In genomic region chr12:106006218-106006617, GRCm38 (mm10) we compare ENCODE assay signal across 25 mouse cellular contexts. TPM values are rescaled to one million over a fixed set of nuclear protein-coding genes. Genes with fewer than 3 reads are reported as not detected.
DNase-seq lines count a peak whose midpoint lies in the region; ATAC-seq lines count a peak whose summit lies in the region.
"Had no signal": no experiment of that assay in that cellular context is flagged by ENCODE, and none has a peak within 500 bp of the region (broad histone marks: within the 10 kb centered on the region; RNA-seq: fewer than 3 reads in every experiment).

No protein-coding gene starts in this region.

- no peak overlapping the region for H3K9ac ChIP-seq in liver, embryonic 13.5 days
- no peak overlapping the region for H3K9ac ChIP-seq in midbrain, embryonic 16.5 days (ENCODE audit: low read depth, low read length)
- H3K9ac ChIP-seq: forebrain, embryonic 12.5 days; heart, embryonic 15.5 days; hindbrain, embryonic 14.5 days; lung, embryonic 15.5 days had no signal

- ATAC-seq in erythroblast, adult 5-6 weeks (replicated peaks; ENCODE audit: low FRiP score, poor library complexity, severe bottlenecking): no peak
- ATAC-seq in liver, embryonic 13.5 days (ENCODE audit: low read depth): peak; percentile 53
- ATAC-seq in megakaryocyte-erythroid progenitor cell, adult 5-6 weeks (replicated peaks; ENCODE audit: low FRiP score, low TSS enrichment, poor library complexity, severe bottlenecking): peak; percentile 64
- ATAC-seq in midbrain, embryonic 16.5 days: no peak
- ATAC-seq: activated CD4-positive, CD25-positive, alpha-beta regulatory T cell, adult 4 months; inflammation-experienced regulatory T-cells, adult 6 months; Patski had no signal

- H3K27ac ChIP-seq in liver, embryonic 13.5 days: peak overlapping the region; percentile 54
- no peak overlapping the region for H3K27ac ChIP-seq in midbrain, embryonic 16.5 days (ENCODE audit: low read length)
- H3K27ac ChIP-seq: embryonic facial prominence, embryonic 10.5 days; forebrain, embryonic 12.5 days; heart, embryonic 15.5 days; hindbrain, embryonic 14.5 days; kidney, postnatal 0 days; left cerebral cortex, adult 2 months; lung, embryonic 15.5 days; macrophage had no signal

- WGBS in liver, embryonic 13.5 days (ENCODE audit: insufficient replicate concordance): 24% methylated on average over 6 of the region's 6 CpGs
- 87% methylated on average over 6 of the region's 6 CpGs for WGBS in midbrain, embryonic 16.5 days

- H3K4me3 ChIP-seq in erythroblast, embryonic 14.5 days (replicated peaks): peak overlapping the region; percentile 2
- H3K4me3 ChIP-seq in liver, embryonic 13.5 days (replicated peaks): no peak overlapping the region
- no peak overlapping the region for H3K4me3 ChIP-seq in midbrain, embryonic 16.5 days (ENCODE audit: low read depth, low read length)
- H3K4me3 ChIP-seq: embryonic facial prominence, embryonic 10.5 days; forebrain, embryonic 12.5 days; heart, embryonic 15.5 days; left cerebral cortex, adult 2 months; lung, embryonic 15.5 days had no signal

- peaks cover 61% of the 10 kb centered on the region for H3K4me1 ChIP-seq in erythroblast, embryonic 14.5 days (ENCODE audit: control insufficient read depth)
- peaks cover 61% of the 10 kb centered on the region for H3K4me1 ChIP-seq in liver, embryonic 13.5 days (replicated peaks)
- H3K4me1 ChIP-seq in midbrain, embryonic 16.5 days (ENCODE audit: control insufficient read depth, insufficient read depth, low read length): peaks cover 7% of the 10 kb centered on the region
- H3K4me1 ChIP-seq: lung, embryonic 15.5 days had no signal

- peaks cover 2% of the 10 kb centered on the region; the same call in 1 of the 2 replicates for H3K9me3 ChIP-seq in erythroblast, embryonic 14.5 days (ENCODE audit: control insufficient read depth, low read length)
- no peaks in the 10 kb centered on the region for H3K9me3 ChIP-seq in liver, embryonic 13.5 days (replicated peaks)
- H3K9me3 ChIP-seq in midbrain, embryonic 16.5 days (replicated peaks; ENCODE audit: control insufficient read depth, low read length, poor library complexity, severe bottlenecking): no peaks in the 10 kb centered on the region
- H3K9me3 ChIP-seq: embryonic facial prominence, embryonic 10.5 days; forebrain, embryonic 12.5 days; heart, embryonic 15.5 days; lung, embryonic 15.5 days had no signal

- H3K27me3 ChIP-seq in erythroblast, embryonic 14.5 days (ENCODE audit: control insufficient read depth): no peaks in the 10 kb centered on the region; the same call in 1 of the 2 replicates
- no peaks in the 10 kb centered on the region for H3K27me3 ChIP-seq in liver, embryonic 13.5 days
- H3K27me3 ChIP-seq in midbrain, embryonic 16.5 days (ENCODE audit: control insufficient read depth, insufficient read depth, low read depth, low read length): no peaks in the 10 kb centered on the region
- H3K27me3 ChIP-seq: forebrain, embryonic 12.5 days; heart, embryonic 15.5 days; lung, embryonic 15.5 days; Patski had no signal

- DNase-seq in c-Kit-positive CD71-positive TER-119-negative erythroid progenitor cells, embryonic 14.5 days (ENCODE audit: low read depth): peak; percentile 54
- peak; percentile 73 for DNase-seq in liver, embryonic 13.5 days
- DNase-seq in cerebellum, adult 9-11 months: no peak
- DNase-seq in heart, adult 8-10 months (ENCODE audit: low spot score): no peak
- DNase-seq: adrenal gland, adult 8-10 months; cerebellum, adult 8-10 months; gastrocnemius, postnatal 25 days; heart, postnatal 36 days; kidney, adult 2 months had no signal

- H3K36me3 ChIP-seq in erythroblast, embryonic 14.5 days (ENCODE audit: control insufficient read depth): peaks cover under 1% of the 10 kb centered on the region; the same call in 1 of the 2 replicates
- no peaks in the 10 kb centered on the region; the same call in 1 of the 2 replicates for H3K36me3 ChIP-seq in liver, embryonic 13.5 days
- H3K36me3 ChIP-seq in midbrain, embryonic 16.5 days (ENCODE audit: control insufficient read depth, insufficient read depth, low read length): no peaks in the 10 kb centered on the region
- H3K36me3 ChIP-seq: embryonic facial prominence, embryonic 10.5 days; forebrain, embryonic 12.5 days; heart, embryonic 15.5 days; lung, embryonic 15.5 days had no signal

- no peak overlapping the region for H3K4me2 ChIP-seq in liver, embryonic 13.5 days
- no peak overlapping the region for H3K4me2 ChIP-seq in midbrain, embryonic 16.5 days (ENCODE audit: low read length)
- H3K4me2 ChIP-seq: forebrain, embryonic 12.5 days; heart, embryonic 15.5 days; hindbrain, embryonic 14.5 days; lung, embryonic 15.5 days; midbrain, embryonic 11.5 days had no signal

RNA-seq across cellular contexts. Expression of gene Vrk1, which starts 3.8 kb away (rescaled TPM):
- 5.3 and 6.7 TPM in 2 replicates for polyA plus RNA-seq in erythroblast, embryonic 14.5 days (2012)
- total RNA-seq in erythroblast, adult 5-6 weeks (2015; ENCODE audit: low replicate concordance): 13.8 and 37.2 TPM in 2 replicates
- total RNA-seq in erythroblast, adult 5-6 weeks (2017; ENCODE audit: low replicate concordance): 38.2 and 50.0 TPM in 2 replicates
- polyA plus RNA-seq in liver, embryonic 13.5 days (2015; fragmentation: Nextera tagmentation; extraction: Ambion mirVana): 127 and 146 TPM in 2 replicates
- 72.5 and 90.8 TPM in 2 replicates for total RNA-seq in megakaryocyte-erythroid progenitor cell, adult 5-6 weeks (2014; fragmentation: Nextera tagmentation)
- total RNA-seq in megakaryocyte-erythroid progenitor cell, adult 5-6 weeks (2017): 149 and 178 TPM in 2 replicates
- 1 to 10 TPM; 6.9 to 9.5 (median 8.2) TPM for total RNA-seq in heart, adult 8-10 months (2022)
- 30.1 and 34.0 TPM in 2 replicates for polyA plus RNA-seq in midbrain, embryonic 16.5 days (2015; fragmentation: Nextera tagmentation; extraction: Ambion mirVana)

Comparison
In these comparisons a context has a peak if more than half of its experiments do, and no peak if none do; other contexts are left out.
1. ATAC-seq: peak in liver, embryonic 13.5 days (single experiment) and megakaryocyte-erythroid progenitor cell, adult 5-6 weeks (single experiment); none in erythroblast, adult 5-6 weeks (single experiment) and midbrain, embryonic 16.5 days (single experiment).
2. DNase-seq: peak in c-Kit-positive CD71-positive TER-119-negative erythroid progenitor cells, embryonic 14.5 days (single experiment) and liver, embryonic 13.5 days (single experiment); none in cerebellum, adult 9-11 months (single experiment) and heart, adult 8-10 months (single experiment).